Mouse (Mus musculus) urinary bladder, postnatal 14 days (tissue): ENCODE data around the gene Tgm2.

ENCODE experiments used
- DNase-seq: peaks from one replicate; pipeline ENCODE4 v3.0.0; 2021; ENCODE audit warnings: low spot score

Gene Tgm2

DNA sequence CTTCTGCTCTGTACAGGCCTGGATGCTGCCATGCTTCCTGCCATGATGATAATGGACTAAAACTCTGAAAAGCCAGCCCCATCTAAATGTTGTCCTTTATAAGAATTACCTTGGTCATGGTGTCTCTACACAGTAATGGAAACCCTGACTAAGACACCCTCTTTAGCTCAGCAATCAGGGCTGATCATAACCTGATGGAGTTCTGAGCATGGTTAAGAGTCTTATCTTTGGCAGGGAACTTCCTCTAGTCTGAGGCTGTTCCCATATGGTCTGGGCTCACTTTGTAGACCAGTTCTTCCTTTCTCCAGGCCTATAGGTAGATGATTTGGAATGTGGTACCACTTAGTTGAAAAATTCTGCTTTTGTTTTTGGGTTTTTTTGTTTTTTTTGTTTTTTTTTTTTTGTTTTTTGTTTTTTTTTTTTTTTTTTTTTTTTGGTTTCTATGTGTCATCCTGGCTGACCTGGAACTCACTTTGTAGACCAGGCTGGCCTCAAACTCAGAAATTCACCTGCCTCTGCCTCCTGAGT is 77.7 kb downstream of the Tgm2 start:
- no peak for DNase-seq

DNA sequence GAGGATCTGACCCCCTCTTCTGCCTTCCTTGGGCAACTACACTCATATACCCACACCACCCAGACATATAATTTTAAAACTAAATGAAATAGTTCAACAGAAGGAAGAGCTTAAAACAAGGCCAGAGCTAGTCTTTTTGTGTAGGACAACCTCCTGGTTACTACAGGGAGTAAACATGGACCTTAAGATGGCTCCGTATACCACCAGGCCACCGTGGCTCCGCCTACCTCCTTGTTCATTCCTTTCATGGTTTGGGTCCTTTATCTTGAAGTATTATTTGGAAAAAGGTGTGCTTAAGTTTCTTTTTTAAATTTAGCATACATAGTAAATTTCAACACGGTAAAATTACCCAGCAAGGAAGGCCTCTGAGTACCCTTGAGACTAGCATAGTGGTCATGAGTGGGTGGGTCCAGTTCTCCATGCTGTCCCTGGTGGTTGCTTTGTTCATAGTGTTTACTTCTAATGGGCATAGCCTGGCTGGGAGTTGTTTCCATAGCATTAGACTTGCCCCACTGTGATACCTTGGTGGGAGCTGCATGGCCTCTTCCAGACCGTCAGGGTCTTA is 78.9 kb downstream of the Tgm2 start:
- no peak for DNase-seq

DNA sequence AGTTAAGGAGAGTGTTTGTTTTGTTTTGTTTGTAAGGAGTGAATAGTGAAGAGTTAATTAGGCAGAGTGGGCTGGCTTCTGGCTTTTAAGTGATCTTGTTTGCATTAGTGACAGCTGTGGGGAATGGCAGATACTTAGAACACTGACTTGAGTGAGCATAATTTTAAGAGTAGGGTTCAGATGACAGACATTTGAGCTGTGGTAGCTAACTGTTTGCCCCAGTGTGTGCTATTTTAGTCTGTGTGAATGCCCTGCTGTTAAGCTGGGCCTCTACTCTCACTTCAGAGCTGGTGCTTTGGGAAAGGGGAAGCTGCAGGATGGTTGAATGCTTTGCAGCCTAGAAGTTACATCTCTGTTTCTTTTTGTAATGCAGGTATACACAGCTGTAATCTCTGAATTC is 79.8 kb downstream of the Tgm2 start:
- no peak for DNase-seq
